Mouse (Mus musculus): ENCODE data around the gene Npsr1. TPM values are rescaled to one million over a fixed set of nuclear protein-coding genes. Genes with fewer than 3 reads are reported as not detected.

Gene Npsr1
- 1 to 10 TPM; 1.9 to 2.0 TPM for total RNA-seq (2021)

DNA sequence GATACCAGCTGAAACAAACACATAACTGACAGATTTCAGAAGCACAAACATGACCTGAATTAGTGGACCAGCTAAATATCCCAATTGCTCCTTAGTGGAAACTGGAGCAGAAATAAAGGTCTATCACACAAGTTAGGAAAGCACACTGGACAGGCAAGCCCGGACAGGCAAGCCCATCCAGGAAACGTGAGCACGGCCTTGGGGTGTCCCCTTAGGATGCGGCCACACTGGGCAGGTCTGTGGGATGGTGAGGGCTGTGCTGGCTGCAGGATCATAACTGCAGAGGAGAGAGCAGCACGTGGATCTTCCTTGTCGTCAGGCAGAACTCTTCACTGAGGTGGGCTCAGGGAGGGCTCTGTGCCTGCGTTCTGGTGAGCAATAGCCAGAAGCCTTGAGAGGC lies at the start of gene Npsr1:
Gene Npsr1 (plus strand): TSS at position 301 of the 400 bp plus-strand sequence.
- no peak for DNase-seq (ENCODE audit: extremely low spot score in 1 of 2, low spot score in 1 of 2)

GRCm38 (mm10) chr9:24051538-24051937 lies 46.3 kb upstream of the Npsr1 start:
- no peak for DNase-seq (ENCODE audit: extremely low spot score in 1 of 2, low spot score in 1 of 2)

DNA sequence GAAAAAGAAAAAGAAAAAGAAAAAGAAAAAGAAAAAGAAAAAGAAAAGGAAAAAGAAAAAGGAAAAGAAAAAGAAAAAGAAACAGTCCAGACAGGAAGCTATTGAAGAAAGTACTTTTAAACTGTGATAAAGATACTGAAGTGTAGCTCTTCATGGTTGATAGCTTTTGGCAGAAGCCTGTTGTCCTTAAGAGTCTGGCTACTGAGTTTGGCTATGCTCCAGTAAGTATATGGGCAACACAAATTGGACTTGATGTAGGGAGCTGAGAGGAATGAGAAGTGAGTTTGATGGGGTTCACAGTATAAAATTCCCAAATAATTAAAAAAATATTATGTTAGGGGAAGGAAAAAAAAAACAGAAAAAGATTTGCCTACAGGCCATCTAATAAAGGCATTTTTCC lies 34.5 kb upstream of the Npsr1 start:
- no peak for DNase-seq (ENCODE audit: extremely low spot score in 1 of 2, low spot score in 1 of 2)

DNA sequence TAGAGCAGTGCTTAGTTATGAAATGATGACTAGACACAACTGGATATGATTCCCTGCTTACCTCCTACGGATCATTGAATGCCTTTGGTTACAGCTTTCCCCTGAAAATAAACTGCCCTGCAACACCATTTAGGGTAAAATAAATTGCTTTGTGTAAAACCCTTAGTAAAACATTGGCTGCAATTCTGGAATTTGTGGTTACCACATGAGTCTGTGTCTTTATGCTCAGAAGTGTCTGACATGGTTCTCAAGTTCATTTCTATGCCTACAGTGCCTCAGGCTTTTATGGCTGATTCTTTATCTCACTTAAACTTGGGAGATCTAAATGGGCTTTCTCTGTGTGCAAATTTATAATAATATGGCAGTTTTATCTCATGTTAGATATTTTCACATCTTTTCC lies 26.1 kb upstream of the Npsr1 start:
- DNase-seq (ENCODE audit: extremely low spot score in 1 of 2, low spot score in 1 of 2), result no peak

DNA sequence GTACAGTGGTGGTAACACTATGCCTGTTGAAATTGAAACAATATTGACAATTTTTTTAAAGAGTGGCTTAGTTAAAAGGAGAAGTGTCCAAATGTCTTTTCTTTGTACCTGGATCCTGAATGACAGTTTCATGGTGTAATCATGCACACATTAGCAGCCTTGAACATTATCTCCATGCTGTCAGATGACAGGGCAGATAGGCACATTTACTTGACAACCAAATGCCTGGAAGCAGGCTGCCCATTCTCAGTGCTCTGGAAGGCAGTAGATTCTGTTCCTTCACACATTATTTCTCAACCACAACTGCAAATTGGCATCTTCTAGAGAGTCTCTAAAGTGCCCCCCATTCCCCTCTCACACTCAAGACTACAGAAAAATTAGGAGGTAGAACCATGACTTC lies 20.2 kb upstream of the Npsr1 start:
- DNase-seq (ENCODE audit: extremely low spot score in 1 of 2, low spot score in 1 of 2), result no peak

- no peak for DNase-seq (ENCODE audit: extremely low spot score in 1 of 2, low spot score in 1 of 2)
Measured at GRCm38 (mm10) chr9:24091875-24092274, 5.9 kb upstream of the Npsr1 start.

DNA sequence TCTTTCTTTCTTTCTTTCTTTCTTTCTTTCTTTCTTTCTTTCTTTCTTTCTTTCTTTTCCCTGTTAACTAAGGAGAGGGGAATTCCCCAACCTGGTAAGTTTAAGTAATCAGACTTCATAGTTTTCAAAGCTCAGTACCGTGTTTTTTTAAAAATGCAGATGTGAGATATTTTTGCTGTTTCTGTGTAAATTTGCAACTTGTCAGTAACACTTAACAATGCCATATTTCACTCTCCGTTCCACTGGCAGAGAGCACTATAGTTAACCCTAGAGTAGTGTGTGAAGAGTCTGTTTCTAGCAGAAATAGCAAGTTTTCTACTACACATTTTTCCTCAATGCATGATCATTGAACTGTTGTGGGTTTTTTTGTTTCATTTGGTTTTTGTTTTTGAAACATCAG lies 730 bp downstream of the Npsr1 start:
- DNase-seq (ENCODE audit: extremely low spot score in 1 of 2, low spot score in 1 of 2), result no peak

GRCm38 (mm10) chr9:24099631-24100030 lies 1.8 kb downstream of the Npsr1 start:
- DNase-seq (ENCODE audit: extremely low spot score in 1 of 2, low spot score in 1 of 2), result no peak

DNA sequence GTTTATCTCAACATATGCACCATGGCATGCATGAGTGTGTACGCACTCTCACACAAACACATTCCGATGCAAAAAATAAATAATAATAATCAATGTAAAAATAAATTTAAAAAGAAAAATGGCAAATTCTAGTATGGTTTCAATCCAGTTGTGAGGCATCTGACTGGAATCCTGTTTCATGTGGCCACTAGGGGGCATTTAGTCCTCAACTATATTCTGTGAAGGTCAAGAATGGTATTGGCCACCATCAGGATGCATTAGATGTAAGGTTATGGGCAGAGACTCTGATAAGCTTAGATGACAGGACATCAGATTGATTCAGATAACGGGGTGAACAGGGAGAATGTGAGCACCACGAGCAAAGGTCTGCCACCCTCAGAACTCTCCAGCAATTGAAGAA lies 21.6 kb downstream of the Npsr1 start:
- peak in 1 of 2 experiments; percentile 38 for DNase-seq (ENCODE audit: extremely low spot score in 1 of 2, low spot score in 1 of 2)

DNA sequence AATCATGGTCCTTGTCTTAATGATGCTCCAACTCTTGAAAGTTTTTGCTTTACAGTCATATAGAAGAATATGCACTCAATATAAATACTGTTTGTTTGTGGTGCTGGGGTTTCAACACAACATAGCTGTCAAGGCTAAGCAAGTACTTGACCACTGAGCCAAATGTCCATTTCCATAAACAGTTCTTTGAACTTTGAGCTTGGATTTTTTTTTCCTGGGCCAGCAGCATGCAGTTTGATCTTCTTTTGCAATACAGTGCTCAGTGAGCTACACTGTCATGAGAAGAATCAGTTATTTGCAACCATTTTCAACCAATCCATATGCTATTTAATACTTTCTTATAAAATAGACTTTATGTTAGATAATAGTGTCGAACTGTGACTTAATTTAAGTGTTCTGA lies 35.3 kb downstream of the Npsr1 start:
- DNase-seq (ENCODE audit: extremely low spot score in 1 of 2, low spot score in 1 of 2), result no peak

- no peak for DNase-seq (ENCODE audit: extremely low spot score in 1 of 2, low spot score in 1 of 2)
Measured at GRCm38 (mm10) chr9:24136354-24136753, 38.6 kb downstream of the Npsr1 start.

GRCm38 (mm10) chr9:24144341-24144740 lies 46.5 kb downstream of the Npsr1 start:
- DNase-seq (ENCODE audit: extremely low spot score in 1 of 2, low spot score in 1 of 2), result no peak

GRCm38 (mm10) chr9:24157208-24157607 lies 59.4 kb downstream of the Npsr1 start:
- DNase-seq (ENCODE audit: extremely low spot score in 1 of 2, low spot score in 1 of 2), result no peak

DNA sequence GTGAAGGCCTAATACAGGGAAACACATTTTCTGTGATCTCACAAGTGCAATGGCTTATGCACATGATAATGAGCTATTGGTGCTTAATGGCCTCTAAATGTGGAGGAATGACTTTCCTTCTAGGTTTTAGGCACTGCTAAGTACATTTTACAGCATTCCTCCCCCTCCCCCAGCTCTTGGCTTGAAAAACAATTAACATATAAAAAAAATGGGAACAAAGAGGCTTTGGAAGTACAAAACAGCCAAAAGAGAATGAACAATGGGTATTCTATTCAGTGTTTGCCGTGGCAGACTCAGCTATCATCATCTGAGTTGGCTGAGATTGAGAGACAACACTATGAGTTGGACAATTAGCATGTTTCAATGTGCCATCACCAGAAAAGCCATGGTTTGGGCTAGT lies 62.6 kb downstream of the Npsr1 start:
- no peak for DNase-seq (ENCODE audit: extremely low spot score in 1 of 2, low spot score in 1 of 2)

GRCm38 (mm10) chr9:24168501-24168900 lies 70.7 kb downstream of the Npsr1 start:
- no peak for DNase-seq (ENCODE audit: extremely low spot score in 1 of 2, low spot score in 1 of 2)

GRCm38 (mm10) chr9:24170728-24171127 lies 72.9 kb downstream of the Npsr1 start:
- DNase-seq (ENCODE audit: extremely low spot score in 1 of 2, low spot score in 1 of 2), result no peak

- DNase-seq (ENCODE audit: extremely low spot score in 1 of 2, low spot score in 1 of 2), result no peak
Measured at GRCm38 (mm10) chr9:24178744-24179143, 80.9 kb downstream of the Npsr1 start.

- no peak for DNase-seq (ENCODE audit: extremely low spot score in 1 of 2, low spot score in 1 of 2)
Measured at GRCm38 (mm10) chr9:24180926-24181325, 83.1 kb downstream of the Npsr1 start.

DNA sequence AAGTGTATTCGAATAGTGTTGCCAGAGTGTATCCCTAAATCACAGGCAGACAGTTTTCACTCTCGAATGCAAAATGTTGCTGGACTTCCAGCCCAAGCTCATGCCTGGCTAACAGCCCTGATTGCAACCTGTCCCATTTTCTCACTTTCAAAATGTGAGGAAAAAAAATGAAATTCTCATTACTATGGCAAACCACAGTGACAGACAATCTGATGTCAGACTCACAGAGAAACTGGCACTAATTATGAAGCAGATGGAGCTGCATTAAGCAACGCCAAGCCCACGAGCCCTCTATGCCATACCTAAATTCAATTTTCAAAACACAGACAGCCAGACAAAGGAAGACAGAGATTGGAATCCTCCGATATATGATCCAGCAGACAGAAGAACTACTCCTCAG lies 88.5 kb downstream of the Npsr1 start:
- DNase-seq (ENCODE audit: extremely low spot score in 1 of 2, low spot score in 1 of 2), result no peak

- no peak for DNase-seq (ENCODE audit: extremely low spot score in 1 of 2, low spot score in 1 of 2)
Measured at GRCm38 (mm10) chr9:24189511-24190260, 91.9 kb downstream of the Npsr1 start.

GRCm38 (mm10) chr9:24190261-24190588 lies 92.4 kb downstream of the Npsr1 start:
- DNase-seq (ENCODE audit: extremely low spot score in 1 of 2, low spot score in 1 of 2), result no peak

DNA sequence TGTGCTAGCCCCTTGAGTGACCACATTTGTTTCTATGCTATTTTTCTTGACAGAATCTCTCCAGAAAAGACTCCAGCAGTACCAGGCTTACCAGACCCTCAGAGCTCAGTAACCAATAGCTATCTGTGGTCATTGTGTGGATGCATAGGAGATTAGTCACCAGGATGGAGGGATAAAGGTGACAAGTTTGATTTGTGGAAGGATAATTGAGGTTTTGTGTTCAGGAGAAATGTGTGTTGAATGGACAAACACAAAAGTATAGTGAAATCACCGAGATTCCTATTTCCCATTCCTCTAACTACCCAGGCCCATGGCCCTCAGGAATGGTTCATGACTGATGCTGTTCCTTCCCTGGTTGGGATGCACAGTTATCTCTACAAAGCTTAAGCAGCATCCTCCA lies 100.5 kb downstream of the Npsr1 start:
- DNase-seq (ENCODE audit: extremely low spot score in 1 of 2, low spot score in 1 of 2), result no peak

- peak in 1 of 2 experiments; percentile 10 for DNase-seq (ENCODE audit: extremely low spot score in 1 of 2, low spot score in 1 of 2)
Measured at GRCm38 (mm10) chr9:24211636-24212035, 113.8 kb downstream of the Npsr1 start.
